Mouse (Mus musculus) hindbrain, embryonic 16.5 days (tissue): ENCODE data around the gene Cabp7. TPM values are rescaled to one million over a fixed set of nuclear protein-coding genes. Genes with fewer than 3 reads are reported as not detected.

ENCODE experiments used
- ATAC-seq: fragments of 200-750 bp; cut with Nextera tagmentation; 2 replicates; pipeline ENCODE4 v1.8.0; 2017; ENCODE audit warnings: moderate TSS enrichment, moderate library complexity
- H3K27ac ChIP-seq: fragments of 300-500 bp; sonication (generic); 2 replicates; pipeline ENCODE4 v1.5.1; 2014; ENCODE audit warnings: low read depth, mild to moderate bottlenecking, control low read depth, low read length, moderate library complexity
- H3K27me3 ChIP-seq: fragments of 300-500 bp; sonication (generic); replicated peaks from 2 replicates; pipeline ENCODE4 v1.6.1; 2014; ENCODE audit warnings: low read length; ENCODE audit not compliant: control insufficient read depth, insufficient read depth
- H3K36me3 ChIP-seq: fragments of 300-500 bp; sonication (generic); 2 replicates; pipeline ENCODE4 v1.6.1; 2014; ENCODE audit warnings: mild to moderate bottlenecking, low read length, moderate library complexity, mixed read lengths; ENCODE audit not compliant: control insufficient read depth, insufficient read depth
- H3K4me1 ChIP-seq: fragments of 300-500 bp; sonication (generic); 2 replicates; pipeline ENCODE4 v1.6.1; 2014; ENCODE audit warnings: low read depth, low read length; ENCODE audit not compliant: control insufficient read depth, insufficient read depth
- H3K4me2 ChIP-seq: fragments of 300-500 bp; sonication (generic); 2 replicates; pipeline ENCODE4 v1.6.1; 2014; ENCODE audit warnings: mild to moderate bottlenecking, low read length, control low read depth, moderate library complexity
- H3K4me3 ChIP-seq: fragments of 300-500 bp; sonication (generic); 2 replicates; pipeline ENCODE4 v1.5.1; 2014; ENCODE audit warnings: mild to moderate bottlenecking, low read length, control low read depth, moderate library complexity
- H3K9ac ChIP-seq: fragments of 300-500 bp; sonication (generic); 2 replicates; pipeline ENCODE4 v1.6.1; 2014; ENCODE audit warnings: low read depth, mild to moderate bottlenecking, control low read depth, low read length, moderate library complexity
- H3K9me3 ChIP-seq: fragments of 300-500 bp; sonication (generic); 2 replicates; pipeline ENCODE4 v1.6.1; 2014; ENCODE audit warnings: mild to moderate bottlenecking, low read length, moderate library complexity; ENCODE audit not compliant: control insufficient read depth
- WGBS: fragments of 180-500 bp; shearing (Covaris S2); extraction: QIAGEN DNeasy Blood & Tissue Kit; methylation state at CpG from one replicate; pipeline ENCODE4 v1.1.7; 2014; 5-methylcytosine and 5-hydroxymethylcytosine counted together
- polyA plus RNA-seq: library from polyadenylated mRNA; unstranded; fragments of >200 nt; fragmentation: Nextera tagmentation; extraction: Ambion mirVana; gene quantifications from 2 replicates; pipeline ENCODE4 v1.2.1, GENCODE M21; 2015

Cabp7 gene
- polyA plus RNA-seq, 1 experiment from 2014 or later: 2.0 TPM

GRCm38 (mm10) chr11:4688632-4689380 is 57.8 kb downstream of the Cabp7 start:
- ATAC-seq: no peak
- H3K9ac ChIP-seq: no peak overlapping the region
- WGBS: 62% methylated on average over 11 of the region's 11 CpGs
- no peaks in the 10 kb centered on the region for H3K27me3 ChIP-seq
- H3K4me3 ChIP-seq: no peak overlapping the region
- H3K4me1 ChIP-seq: no peaks in the 10 kb centered on the region
- no peaks in the 10 kb centered on the region for H3K9me3 ChIP-seq
- 0 out of 2 replicates have a peak, but pooled peaks cover under 1% of the 10 kb centered on the region for H3K36me3 ChIP-seq
- no peak overlapping the region for H3K4me2 ChIP-seq
- no peak overlapping the region for H3K27ac ChIP-seq

- Histone ChIP-seq H3K9ac (no peak overlapping the region), H3K4me3 (no peak overlapping the region), H3K27me3 (no peaks in the 10 kb centered on the region), H3K27ac (no peak overlapping the region), H3K9me3 (no peaks in the 10 kb centered on the region), H3K4me2 (no peak overlapping the region), H3K4me1 (no peaks in the 10 kb centered on the region), H3K36me3 (0 out of 2 replicates have a peak, but pooled peaks cover 10% of the 10 kb centered on the region)
- no peak for ATAC-seq
- 86% methylated on average over 3 of the region's 3 CpGs for WGBS
Observed at GRCm38 (mm10) chr11:4687874-4688273, 58.7 kb downstream of the Cabp7 start.

GRCm38 (mm10) chr11:4687027-4687426 is 59.6 kb downstream of the Cabp7 start:
- WGBS: 79% methylated on average over 3 of the region's 3 CpGs

More at GRCm38 (mm10) chr11:4687027-4687426, 59.6 kb downstream of the Cabp7 start:
- Histone ChIP-seq H3K4me3 (no peak overlapping the region), H3K36me3 (0 out of 2 replicates have a peak, but pooled peaks cover 11% of the 10 kb centered on the region), H3K27ac (no peak overlapping the region), H3K9me3 (no peaks in the 10 kb centered on the region), H3K4me1 (no peaks in the 10 kb centered on the region), H3K4me2 (no peak overlapping the region), H3K27me3 (no peaks in the 10 kb centered on the region), H3K9ac (no peak overlapping the region)
- no peak for ATAC-seq

Other genes with a start within 250 kb of the Cabp7 start
- 28.7 and 33.5 TPM in 2 replicates for gene Mtmr3, start 151.9 kb downstream of the Cabp7 start, polyA plus RNA-seq
- not detected in 2 replicates for gene Gm11032, start 126.7 kb downstream of the Cabp7 start, polyA plus RNA-seq
- 18.4 and 20.6 TPM in 2 replicates for gene Ascc2, start 109.0 kb downstream of the Cabp7 start, polyA plus RNA-seq
- 662 and 774 TPM in 2 replicates for gene Uqcr10, start 42.4 kb downstream of the Cabp7 start, polyA plus RNA-seq
- gene Zmat5, start 42.1 kb downstream of the Cabp7 start, polyA plus RNA-seq: 63.5 and 64.1 TPM in 2 replicates
- 68.1 and 74.8 TPM in 2 replicates for gene Nf2, start 102.8 kb upstream of the Cabp7 start, polyA plus RNA-seq
- 131 and 134 TPM in 2 replicates for gene Nipsnap1, start 127.2 kb upstream of the Cabp7 start, polyA plus RNA-seq
- 45.2 and 49.5 TPM in 2 replicates for gene Thoc5, start 148.5 kb upstream of the Cabp7 start, polyA plus RNA-seq
- gene Nefh, start 201.3 kb upstream of the Cabp7 start, polyA plus RNA-seq: 11.9 and 14.3 TPM in 2 replicates
- gene Ap1b1, start 240.0 kb upstream of the Cabp7 start, polyA plus RNA-seq: 102 and 116 TPM in 2 replicates